Mouse (Mus musculus) MEL (cell line): ENCODE data around the gene Nfrkb. TPM values are rescaled to one million over a fixed set of nuclear protein-coding genes. Genes with fewer than 3 reads are reported as not detected.

ENCODE experiments used
- DNase-seq: peaks from one replicate; pipeline ENCODE4 v3.0.0; 2011; ENCODE audit warnings: low read depth, low spot score
- H3K27ac ChIP-seq: 2 replicates; pipeline ENCODE4 v1.5.1; 2012; ENCODE audit warnings: low read depth, mild to moderate bottlenecking, control low read depth, low read length, moderate library complexity; ENCODE audit not compliant: control insufficient read depth
- H3K27me3 ChIP-seq, 2 experiments: fragments of 150-350 bp in 1 of 2; sonication (generic) in 1 of 2; 2 replicates each; pipeline ENCODE4 v1.6.1; 2012; ENCODE audit warnings: low read length in 2 of 2, mild to moderate bottlenecking in 2 of 2, improper control_type of control experiment in 1 of 2, moderate library complexity in 1 of 2; ENCODE audit not compliant: insufficient read depth in 2 of 2, control insufficient read depth in 1 of 2
- H3K36me3 ChIP-seq, 2 experiments: 2 replicates each; pipeline ENCODE4 v1.6.1; 2012 to 2014; ENCODE audit warnings: low read length in 2 of 2, improper control_type of control experiment in 1 of 2, inconsistent platforms in 1 of 2, mild to moderate bottlenecking in 1 of 2; ENCODE audit not compliant: insufficient read depth in 2 of 2, control insufficient read depth in 1 of 2
- H3K4me1 ChIP-seq, 2 experiments: fragments of 150-350 bp in 1 of 2; sonication (generic) in 1 of 2; 2 replicates each; pipeline ENCODE4 v1.6.1; 2012; ENCODE audit warnings: low read length in 2 of 2, improper control_type of control experiment in 1 of 2, mild to moderate bottlenecking in 1 of 2; ENCODE audit not compliant: insufficient read depth in 2 of 2, control insufficient read depth in 1 of 2
- H3K4me3 ChIP-seq, 2 experiments: fragments of 150-350 bp in 1 of 2; sonication (generic) in 1 of 2; 2 replicates each; pipeline ENCODE4 v1.5.1; 2012; ENCODE audit warnings: low read depth in 2 of 2, low read length in 2 of 2, mild to moderate bottlenecking in 2 of 2, moderate library complexity in 2 of 2, control low read depth in 1 of 2, improper control_type of control experiment in 1 of 2; ENCODE audit not compliant: control insufficient read depth in 1 of 2, insufficient read depth in 1 of 2
- H3K79me2 ChIP-seq: 2 replicates; pipeline ENCODE4 v1.6.1; 2012; ENCODE audit warnings: mild to moderate bottlenecking, low read length, moderate library complexity; ENCODE audit not compliant: control insufficient read depth, poor library complexity, insufficient read depth
- H3K9ac ChIP-seq: 2 replicates; pipeline ENCODE4 v1.6.1; 2012; ENCODE audit warnings: low read depth, mild to moderate bottlenecking, control low read depth, low read length, moderate library complexity; ENCODE audit not compliant: control insufficient read depth, poor library complexity, severe bottlenecking
- H3K9me3 ChIP-seq: fragments of 150-350 bp; sonication (generic); replicated peaks from 2 replicates; pipeline ENCODE4 v1.6.1; 2012; ENCODE audit warnings: mild to moderate bottlenecking, low read length, improper control_type of control experiment, moderate library complexity; ENCODE audit not compliant: insufficient read depth
- CHD2 ChIP-seq: IDR thresholded peaks from 2 replicates; pipeline ENCODE4 v1.6.1; 2011; ENCODE audit warnings: low read length, improper control_type of control experiment
- ELF1 ChIP-seq: IDR thresholded peaks from 2 replicates; pipeline ENCODE4 v1.6.1; 2014; ENCODE audit warnings: low read depth, mild to moderate bottlenecking, inconsistent platforms, low read length, improper control_type of control experiment, moderate library complexity
- MAZ ChIP-seq: IDR thresholded peaks from 2 replicates; pipeline ENCODE4 v1.6.1; 2012; ENCODE audit warnings: low read depth, mild to moderate bottlenecking, inconsistent platforms, low read length, improper control_type of control experiment
- MEF2A ChIP-seq: IDR thresholded peaks from 2 replicates; pipeline ENCODE4 v1.6.1; 2014; ENCODE audit warnings: low read depth, mild to moderate bottlenecking, inconsistent platforms, low read length, improper control_type of control experiment; ENCODE audit not compliant: poor library complexity, insufficient replicate concordance, severe bottlenecking; ENCODE audit errors: extremely low read depth
- MYB ChIP-seq: IDR thresholded peaks from 2 replicates; pipeline ENCODE4 v1.6.1; 2011; ENCODE audit warnings: mild to moderate bottlenecking, low read depth, low read length, improper control_type of control experiment
- NRF1 ChIP-seq: IDR thresholded peaks from 2 replicates; pipeline ENCODE4 v1.6.1; 2014; ENCODE audit warnings: low read depth, mild to moderate bottlenecking, inconsistent platforms, low read length, improper control_type of control experiment, moderate library complexity; ENCODE audit not compliant: poor library complexity, insufficient read depth, severe bottlenecking
- POLR2AphosphoS5 ChIP-seq: IDR thresholded peaks from 2 replicates; pipeline ENCODE4 v1.6.1; 2012; ENCODE audit warnings: low read depth, borderline replicate concordance, mild to moderate bottlenecking, inconsistent platforms, low read length, moderate library complexity, mixed read lengths
- SIN3A ChIP-seq: IDR thresholded peaks from 2 replicates; pipeline ENCODE4 v1.6.1; 2012; ENCODE audit warnings: low read length, improper control_type of control experiment, inconsistent platforms
- SMC3 ChIP-seq: IDR thresholded peaks from 2 replicates; pipeline ENCODE4 v1.6.1; 2011; ENCODE audit warnings: low read depth, low read length, improper control_type of control experiment
- TCF12 ChIP-seq: IDR thresholded peaks from 2 replicates; pipeline ENCODE4 v1.6.1; 2014; ENCODE audit warnings: low read depth, mild to moderate bottlenecking, inconsistent platforms, low read length, improper control_type of control experiment, moderate library complexity
- USF2 ChIP-seq, 2 experiments: IDR thresholded peaks; 2 replicates each; pipeline ENCODE4 v1.6.1; 2011 to 2012; ENCODE audit warnings: improper control_type of control experiment in 2 of 2, low read length in 2 of 2, borderline replicate concordance in 1 of 2, inconsistent platforms in 1 of 2, low read depth in 1 of 2, mild to moderate bottlenecking in 1 of 2; ENCODE audit not compliant: insufficient read depth in 1 of 2
- ZKSCAN1 ChIP-seq: IDR thresholded peaks from 2 replicates; pipeline ENCODE4 v1.6.1; 2012; ENCODE audit warnings: low read depth, mild to moderate bottlenecking, inconsistent platforms, low read length, improper control_type of control experiment, moderate library complexity
- polyA plus RNA-seq, 2 experiments: library from polyadenylated mRNA; stranded (reverse) in 1 of 2; unstranded in 1 of 2; fragments of >175 nt in 1 of 2; fragments of >200 nt in 1 of 2; gene quantifications; 2 replicates each; pipeline versions ENCODE4 v1.2.1 to v1.2.4; 2012; ENCODE audit warnings: low replicate concordance in 2 of 2, low read depth in 1 of 2; ENCODE audit not compliant: insufficient read length in 2 of 2, insufficient read depth in 1 of 2, missing spikeins in 1 of 2
- total RNA-seq: library from RNA; depleted of rRNA; stranded (reverse); fragments of 300-350 nt; gene quantifications from 2 replicates; pipeline ENCODE4 v1.2.3, GENCODE M21; 2012

Nfrkb gene
- total and polyA plus RNA-seq, 3 experiments = 20.3 to 54.1 (median 33.8) TPM

DNA sequence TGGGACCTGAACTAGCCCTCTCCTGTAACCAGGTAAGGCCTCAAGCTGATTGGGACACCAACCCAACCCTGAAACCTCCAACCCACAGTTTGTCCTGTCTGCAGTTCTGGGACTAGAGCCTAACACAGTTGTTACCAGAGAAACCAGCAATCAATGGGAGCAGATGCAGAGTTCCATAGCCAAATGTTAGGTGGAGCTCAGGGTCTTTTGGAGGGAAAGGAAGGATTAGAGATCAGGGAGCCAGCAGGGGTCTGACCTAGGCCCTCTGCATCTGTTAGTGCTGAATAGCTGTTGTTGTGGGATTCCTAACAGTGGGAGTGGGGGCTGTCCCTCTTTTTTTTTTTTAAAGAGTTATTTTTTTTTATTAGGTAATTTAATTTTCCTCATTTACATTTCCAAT lies 9.3 kb upstream of the Nfrkb start:
- no peaks in the 10 kb centered on the region for H3K27me3 ChIP-seq
- 0 out of 2 replicates have a peak, but pooled peaks cover 1% of the 10 kb centered on the region for H3K9me3 ChIP-seq
- H3K4me3 ChIP-seq = no peak overlapping the region
- H3K36me3 ChIP-seq = peaks cover 0 to 4% of the 10 kb centered on the region in 2 experiments; a peak in 1 of 4 replicates
- peaks cover 0 to 5% of the 10 kb centered on the region in 2 experiments; a peak in 1 of 4 replicates for H3K4me1 ChIP-seq
- TF ChIP-seq SMC3 (no peak), CHD2 (no peak), USF2 (IDR thresholded peaks at IDR 0.05; ENCODE audit: borderline replicate concordance in 1 of 2, insufficient read depth in 1 of 2, low read depth in 1 of 2, low read length in 2 of 2) (no peak)
- no peak overlapping the region for H3K27ac ChIP-seq
- no peak for DNase-seq
- H3K9ac ChIP-seq = no peak overlapping the region
- no peaks in the 10 kb centered on the region for H3K79me2 ChIP-seq

DNA sequence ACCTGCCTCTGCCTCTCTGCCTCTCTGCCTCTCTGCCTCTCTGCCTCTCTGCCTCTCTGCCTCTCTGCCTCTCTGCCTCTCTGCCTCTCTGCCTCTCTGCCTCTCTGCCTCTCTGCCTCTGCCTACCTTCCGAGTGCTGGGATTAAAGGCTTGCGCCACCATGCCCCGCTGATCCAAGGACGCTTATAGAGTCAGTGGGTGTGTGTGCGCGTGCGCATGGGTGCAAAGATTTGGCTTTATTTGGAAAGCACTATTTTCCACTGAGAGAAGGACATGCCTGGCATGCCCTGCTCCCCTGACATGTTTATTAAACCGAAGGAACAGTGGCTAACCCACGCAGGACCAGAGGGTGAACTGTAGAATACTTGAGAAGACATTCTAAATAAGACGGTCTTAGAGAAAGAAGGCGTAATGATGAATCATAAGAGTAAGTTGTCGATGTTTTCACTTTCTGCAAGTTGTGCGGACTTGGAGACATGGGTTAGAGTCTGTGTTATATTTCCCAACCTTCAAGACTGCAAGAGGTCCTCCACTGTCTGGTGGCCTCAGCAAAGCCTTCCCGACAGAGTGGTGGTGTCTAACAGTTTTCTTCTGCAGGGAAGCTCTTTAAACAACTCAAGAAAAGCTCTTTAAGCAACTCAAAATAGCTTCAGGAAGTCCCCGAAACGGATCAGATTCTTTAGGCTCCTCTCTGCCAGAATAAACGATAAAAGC lies 1.0 kb upstream of the Nfrkb start:
- peak overlapping the region; percentile 67 to 98; a peak in 2 of 4 replicates for H3K4me3 ChIP-seq
- DNase-seq = no peak
- peaks cover 9% of the 10 kb centered on the region in 2 experiments for H3K36me3 ChIP-seq
- no peak overlapping the region for H3K27ac ChIP-seq
- no peak overlapping the region for H3K9ac ChIP-seq
- H3K4me1 ChIP-seq = peaks cover under 1 to 14% of the 10 kb centered on the region in 2 experiments
- H3K79me2 ChIP-seq = peaks cover 19% of the 10 kb centered on the region
- H3K9me3 ChIP-seq = no peaks in the 10 kb centered on the region
- H3K27me3 ChIP-seq = no peaks in the 10 kb centered on the region
- TF ChIP-seq TCF12 (no peak), NRF1 (no peak), USF2 (IDR thresholded peaks at IDR 0.05; ENCODE audit: borderline replicate concordance in 1 of 2, insufficient read depth in 1 of 2, low read depth in 1 of 2, low read length in 2 of 2) (no peak), MYB (no peak), SIN3A (no peak), POLR2AphosphoS5 (no peak), ZKSCAN1 (no peak), MAZ (no peak), ELF1 (no peak), MEF2A (no peak)
